Mouse (Mus musculus): Measurements from ENCODE around the gene Bean1. TPM values are rescaled to one million over a fixed set of nuclear protein-coding genes. Genes with fewer than 3 reads are reported as not detected.

The Bean1 gene
- total and polyA plus RNA-seq, 3 experiments: not detected

GRCm38 (mm10) chr8:104249442-104249996, 79.3 kb downstream of the Bean1 start:
- Histone ChIP-seq H3K4me3 (ENCODE audit: control insufficient read depth in 1 of 2, insufficient read depth in 1 of 2, low read depth in 2 of 2, low read length in 2 of 2) (peak overlapping the region; percentile 75 to 90), H3K27me3 (ENCODE audit: control insufficient read depth in 1 of 2, insufficient read depth in 2 of 2, low read length in 2 of 2) (no peaks in the 10 kb centered on the region), H3K9ac (ENCODE audit: control insufficient read depth, low read depth, low read length, poor library complexity, severe bottlenecking) (peak overlapping the region; percentile 58), H3K36me3 (ENCODE audit: control insufficient read depth in 1 of 2, insufficient read depth in 2 of 2, low read length in 2 of 2) (peaks cover 0 to 17% of the 10 kb centered on the region in 2 experiments; a peak in 2 of 4 replicates), H3K79me2 (ENCODE audit: control insufficient read depth, insufficient read depth, low read length, poor library complexity) (peaks cover 7% of the 10 kb centered on the region), H3K9me3 (replicated peaks; ENCODE audit: insufficient read depth, low read length) (no peaks in the 10 kb centered on the region), H3K27ac (ENCODE audit: control insufficient read depth, low read depth, low read length) (peak overlapping the region; percentile 72), H3K4me1 (ENCODE audit: control insufficient read depth in 1 of 2, insufficient read depth in 2 of 2, low read length in 2 of 2) (peaks cover 8 to 31% of the 10 kb centered on the region in 2 experiments)
- DNase-seq (ENCODE audit: low read depth, low spot score): peak; percentile 69
- TF ChIP-seq UBTF (IDR thresholded peaks at IDR 0.05; ENCODE audit: borderline replicate concordance, insufficient read depth, low read depth, low read length): no peak
- TF ChIP-seq MYB (IDR thresholded peaks at IDR 0.05; ENCODE audit: low read depth, low read length): 0 out of 2 replicates have a peak, but pooled peaks have one; percentile 15
- peak; percentile 3; the same call in 1 of the 2 replicates for TF ChIP-seq ZC3H11A (IDR thresholded peaks at IDR 0.05; ENCODE audit: low read depth, low read length)
- no peak for TF ChIP-seq CHD2 (IDR thresholded peaks at IDR 0.05; ENCODE audit: low read length)
- TF ChIP-seq ETS1 (IDR thresholded peaks at IDR 0.05; ENCODE audit: low read depth, low read length): no peak
- TF ChIP-seq GABPA (IDR thresholded peaks at IDR 0.05; ENCODE audit: low read depth, low read length): no peak
- TF ChIP-seq ZMIZ1 (IDR thresholded peaks at IDR 0.05; ENCODE audit: low read depth, low read length): 0 out of 2 replicates have a peak, but pooled peaks have one; percentile 41
- TF ChIP-seq POLR2A (IDR thresholded peaks at IDR 0.05; ENCODE audit: control insufficient read depth in 1 of 2, insufficient read depth in 1 of 2, low read depth in 1 of 2, low read length in 2 of 2, poor library complexity in 1 of 2): no peak
- 0 out of 2 replicates have a peak, but pooled peaks have one; percentile 37 for TF ChIP-seq JUND (IDR thresholded peaks at IDR 0.05; ENCODE audit: low read depth, low read length)
- no peak for TF ChIP-seq TAL1 (IDR thresholded peaks at IDR 0.05; ENCODE audit: low read length)
- no peak for TF ChIP-seq KAT2A (conservative IDR thresholded peaks at IDR 0.05; ENCODE audit: low read depth, low read length)
- no peak; the same call in 1 of the 2 replicates for TF ChIP-seq CHD1 (IDR thresholded peaks at IDR 0.05; ENCODE audit: low read depth, low read length)
- TF ChIP-seq CTCF (IDR thresholded peaks at IDR 0.05 in 2 of 3, conservative IDR thresholded peaks at IDR 0.05 in 1 of 3; ENCODE audit: control insufficient read depth in 1 of 3, insufficient read depth in 1 of 3, low read depth in 2 of 3, low read length in 3 of 3, poor library complexity in 1 of 3, severe bottlenecking in 1 of 3): no peak
- TF ChIP-seq ZKSCAN1 (IDR thresholded peaks at IDR 0.05; ENCODE audit: low read depth, low read length): 0 out of 2 replicates have a peak, but pooled peaks have one; percentile 54
- TF ChIP-seq MAZ (IDR thresholded peaks at IDR 0.05; ENCODE audit: low read depth, low read length): 0 out of 2 replicates have a peak, but pooled peaks have one; percentile 34
- TF ChIP-seq MAX (IDR thresholded peaks at IDR 0.05; ENCODE audit: low read length): peak; percentile 60; the same call in 1 of the 2 replicates
- TF ChIP-seq HCFC1 (IDR thresholded peaks at IDR 0.05; ENCODE audit: low read depth, low read length): no peak
- no peak; the same call in none of the 2 replicates for TF ChIP-seq MXI1 (IDR thresholded peaks at IDR 0.05; ENCODE audit: low read depth, low read length)
- peak; percentile 37 to 54; a peak in 2 of 4 replicates for TF ChIP-seq EP300 (IDR thresholded peaks at IDR 0.05; ENCODE audit: low read depth in 1 of 2, low read length in 2 of 2)
- peak; percentile 38; the same call in 1 of the 2 replicates for TF ChIP-seq MYC (IDR thresholded peaks at IDR 0.05; ENCODE audit: low read depth, low read length)
- no peak for TF ChIP-seq POLR2AphosphoS2 (IDR thresholded peaks at IDR 0.05; ENCODE audit: low read length)
- peak; percentile 53; the same call in 1 of the 2 replicates for TF ChIP-seq TBP (IDR thresholded peaks at IDR 0.05; ENCODE audit: low read depth, low read length)
- no peak for TF ChIP-seq RCOR1 (IDR thresholded peaks at IDR 0.05; ENCODE audit: low read depth, low read length)
- peak; percentile 27; the same call in 1 of the 2 replicates for TF ChIP-seq TCF12 (IDR thresholded peaks at IDR 0.05; ENCODE audit: low read depth, low read length)
- TF ChIP-seq USF1 (IDR thresholded peaks at IDR 0.05; ENCODE audit: low read depth, low read length): no peak
- TF ChIP-seq SMC3 (IDR thresholded peaks at IDR 0.05; ENCODE audit: low read depth, low read length): no peak
- peak; percentile 45; the same call in 1 of the 2 replicates for TF ChIP-seq SIN3A (IDR thresholded peaks at IDR 0.05; ENCODE audit: low read length)
- TF ChIP-seq USF2 (IDR thresholded peaks at IDR 0.05; ENCODE audit: borderline replicate concordance in 1 of 2, insufficient read depth in 1 of 2, low read depth in 1 of 2, low read length in 2 of 2): no peak
- no peak for TF ChIP-seq BHLHE40 (IDR thresholded peaks at IDR 0.05; ENCODE audit: borderline replicate concordance, low read depth, low read length)
- 0 out of 2 replicates have a peak, but pooled peaks have one; percentile 11 for TF ChIP-seq ELF1 (IDR thresholded peaks at IDR 0.05; ENCODE audit: low read depth, low read length)
- TF ChIP-seq E2F4 (IDR thresholded peaks at IDR 0.05; ENCODE audit: borderline replicate concordance, low read depth, low read length): no peak
- peak; percentile 35; the same call in 1 of the 2 replicates for TF ChIP-seq NELFE (IDR thresholded peaks at IDR 0.05; ENCODE audit: low read depth, low read length)
- TF ChIP-seq MEF2A (IDR thresholded peaks at IDR 0.05; ENCODE audit: extremely low read depth, insufficient replicate concordance, low read depth, low read length, poor library complexity, severe bottlenecking): no peak
- TF ChIP-seq RAD21 (IDR thresholded peaks at IDR 0.05; ENCODE audit: low read depth, low read length): no peak
- peak; percentile 30; the same call in 1 of the 2 replicates for TF ChIP-seq ZNF384 (IDR thresholded peaks at IDR 0.05; ENCODE audit: low read depth, low read length)
- TF ChIP-seq GATA1 (IDR thresholded peaks at IDR 0.05; ENCODE audit: low read depth, low read length): 0 out of 2 replicates have a peak, but pooled peaks have one; percentile 3
